Mouse (Mus musculus): ENCODE results near the gene Ctsg.
"Not testable (repeated sequence)": the region's sequence is repeated elsewhere in the genome, so short reads cannot be mapped to it uniquely, and the experiment has no call there.

Ctsg gene

GRCm38 (mm10) chr14:56102386-56102785, at the start of gene Ctsg:
Gene Ctsg (minus strand): TSS chr14:56102574.
- no peak for DNase-seq (ENCODE audit: extremely low read depth, low read depth, low spot score)

- not testable (repeated sequence) for DNase-seq (ENCODE audit: extremely low read depth, low read depth, low spot score)
Measured at GRCm38 (mm10) chr14:56133675-56134074, 31.3 kb upstream of the Ctsg start.

- not testable (repeated sequence) for DNase-seq (ENCODE audit: extremely low read depth, low read depth, low spot score)
Measured at GRCm38 (mm10) chr14:56132508-56132907, 30.1 kb upstream of the Ctsg start, which contains the start of gene Gzmd. Gene Gzmd (minus strand): TSS chr14:56132608.

DNA sequence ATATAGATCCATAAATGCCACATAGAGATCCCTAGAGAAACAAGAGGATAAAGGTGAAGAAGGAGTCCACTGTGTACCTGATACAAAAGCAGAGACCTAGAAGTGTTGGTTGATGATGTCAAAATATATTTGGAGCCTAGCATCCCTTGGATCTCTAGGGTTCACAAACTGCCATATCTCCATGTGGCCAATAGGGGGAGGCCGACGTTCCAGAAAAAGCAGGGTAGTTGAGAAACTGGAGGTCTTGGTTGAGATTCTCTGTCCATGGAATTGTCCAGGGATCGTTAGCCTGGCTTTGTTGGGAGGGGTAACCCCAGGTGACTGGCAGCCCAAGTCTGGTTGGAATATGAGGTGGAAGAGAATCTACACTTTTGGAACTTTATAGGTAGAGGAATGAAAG, 26.0 kb upstream of the Ctsg start:
- DNase-seq (ENCODE audit: extremely low read depth, low read depth, low spot score): no peak

DNA sequence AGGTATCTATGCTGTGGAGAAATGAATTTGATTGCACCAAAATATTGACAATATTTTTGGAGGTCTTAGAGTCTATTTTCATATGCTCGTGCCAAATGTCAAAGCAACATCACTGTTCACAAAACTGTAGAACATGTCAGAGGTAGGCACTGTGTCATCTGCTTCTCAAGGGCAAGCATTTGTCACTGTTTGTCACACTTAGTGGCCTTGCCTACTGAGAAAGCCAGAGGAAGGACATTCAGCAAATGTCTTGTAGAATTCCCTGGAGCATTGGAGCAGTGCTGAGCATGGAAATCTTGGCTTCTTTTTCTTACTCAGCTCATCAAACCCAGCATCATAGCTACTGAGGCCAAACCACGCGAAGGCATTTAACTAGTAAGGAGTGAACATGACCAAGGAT, 21.1 kb upstream of the Ctsg start:
- no peak for DNase-seq (ENCODE audit: extremely low read depth, low read depth, low spot score)

- DNase-seq (ENCODE audit: extremely low read depth, low read depth, low spot score): no peak
Measured at GRCm38 (mm10) chr14:56120525-56120924, 18.2 kb upstream of the Ctsg start, which contains the start of gene Gzme. Gene Gzme (minus strand): TSS chr14:56120625.

GRCm38 (mm10) chr14:56115531-56116310, 13.3 kb upstream of the Ctsg start:
- not testable (repeated sequence) for DNase-seq (ENCODE audit: extremely low read depth, low read depth, low spot score)

DNA sequence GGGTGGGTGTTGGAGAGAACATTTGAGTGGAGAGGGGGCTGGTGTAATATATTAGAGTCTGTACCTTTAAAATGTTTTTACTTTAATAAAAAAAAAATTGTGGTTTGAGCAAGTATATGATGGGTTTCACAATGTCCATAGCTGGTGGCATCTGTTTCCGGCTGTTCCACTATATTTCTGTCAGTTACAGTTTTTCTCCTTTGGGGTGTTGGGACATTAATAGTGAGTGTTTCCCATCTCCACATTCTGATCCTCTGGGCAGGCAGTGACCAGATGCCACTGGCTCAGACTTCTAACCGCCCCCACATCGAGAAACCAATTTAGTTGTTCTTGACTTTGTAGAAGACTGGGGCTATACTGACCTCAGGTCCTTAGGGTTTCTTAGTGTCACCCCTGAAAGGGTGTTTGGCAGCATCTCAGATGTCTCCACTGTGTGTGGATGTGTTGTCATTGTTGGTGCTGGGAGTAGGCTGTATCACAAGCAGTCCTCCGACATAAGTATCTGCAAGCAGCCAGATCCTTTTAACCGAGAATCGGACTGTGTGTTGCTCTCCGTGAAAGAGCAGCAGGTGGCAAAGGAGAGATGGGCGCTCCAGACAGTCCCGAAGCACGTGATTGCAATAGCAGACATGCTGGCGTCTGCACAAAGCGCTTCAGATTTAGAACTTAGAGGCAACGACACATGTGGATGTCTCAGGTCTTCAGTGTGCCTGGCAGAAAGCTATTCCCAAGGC, 3.2 kb upstream of the Ctsg start:
- no peak for DNase-seq (ENCODE audit: extremely low read depth, low read depth, low spot score)

DNA sequence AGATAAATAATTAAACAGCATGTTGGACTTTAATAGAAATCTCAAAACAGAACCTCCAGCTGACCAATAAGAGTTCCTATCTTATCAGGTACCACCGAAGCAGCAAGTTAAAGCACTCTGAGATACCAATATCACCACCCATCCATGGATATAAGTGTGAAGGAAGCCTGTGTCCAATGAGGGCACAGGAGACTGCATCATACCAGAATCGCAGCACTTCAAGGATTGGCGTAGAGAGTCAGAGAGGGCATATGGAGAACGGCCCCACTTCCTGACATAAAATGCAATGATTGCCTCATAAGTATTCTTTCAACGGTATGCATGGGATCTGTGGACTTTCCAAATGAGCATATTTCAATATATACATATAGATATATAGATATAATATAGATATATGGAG, 2.6 kb upstream of the Ctsg start:
- DNase-seq (ENCODE audit: extremely low read depth, low read depth, low spot score): no peak

GRCm38 (mm10) chr14:56103452-56103851, 1.1 kb upstream of the Ctsg start:
- no peak for DNase-seq (ENCODE audit: extremely low read depth, low read depth, low spot score)

DNA sequence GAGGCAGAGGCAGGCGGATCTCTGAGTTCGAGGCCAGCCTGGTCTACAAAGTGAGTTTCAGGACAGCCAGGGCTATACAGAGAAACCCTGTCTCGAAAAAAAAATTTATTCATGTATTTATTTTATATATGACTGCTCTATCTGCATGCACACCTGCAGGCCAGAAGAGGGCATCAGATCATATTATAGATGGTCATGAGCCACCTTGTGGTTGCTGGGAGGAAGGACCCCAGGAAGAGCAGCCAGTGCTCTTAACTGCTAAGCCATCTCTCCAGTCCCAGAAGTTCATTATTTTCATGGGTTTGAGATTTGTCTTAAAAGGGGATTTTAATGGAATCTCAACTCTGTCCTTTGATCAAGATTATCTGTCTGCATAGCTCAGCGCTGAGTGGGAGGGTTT, 3.4 kb downstream of the Ctsg start:
- no peak for DNase-seq (ENCODE audit: extremely low read depth, low read depth, low spot score)

DNA sequence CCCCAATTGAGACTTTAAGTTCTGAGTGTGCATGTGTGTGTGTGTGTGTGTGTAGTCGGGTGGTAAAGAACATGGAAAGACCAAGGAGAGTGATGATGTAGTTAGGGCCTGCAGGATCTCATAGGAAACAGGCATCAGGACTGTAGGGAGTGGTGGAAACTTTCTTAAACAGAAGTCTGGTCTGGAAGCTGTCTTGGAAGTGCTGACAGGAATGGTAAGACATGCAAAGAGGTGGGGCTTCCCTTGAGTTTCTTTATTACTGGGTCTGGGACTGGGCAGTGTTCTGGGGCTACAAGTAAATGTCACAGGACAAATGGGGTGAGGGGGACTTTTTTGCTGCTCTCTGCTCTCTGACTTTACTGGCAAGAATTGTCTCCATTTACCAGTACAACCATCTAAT, 4.8 kb downstream of the Ctsg start:
- DNase-seq (ENCODE audit: extremely low read depth, low read depth, low spot score): no peak

DNA sequence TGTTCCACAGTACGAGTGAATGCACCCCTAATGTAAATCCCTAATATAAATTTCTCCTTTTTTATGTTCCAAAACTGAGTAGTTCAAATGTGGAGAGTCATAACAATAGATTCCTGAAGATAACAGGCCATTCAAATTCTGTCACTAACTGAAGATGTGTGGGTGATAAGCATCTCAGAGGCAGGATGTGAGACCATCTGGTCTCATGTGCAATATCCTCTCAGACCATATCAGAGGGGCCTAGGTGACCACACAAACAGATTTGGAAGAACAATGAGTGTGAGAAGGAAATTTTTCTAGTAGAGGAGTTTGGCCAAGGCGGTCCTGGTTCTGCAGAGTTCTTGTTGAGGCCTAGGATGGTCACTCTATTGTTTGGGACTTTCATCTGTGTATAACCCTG, 9.0 kb downstream of the Ctsg start:
- DNase-seq (ENCODE audit: extremely low read depth, low read depth, low spot score): no peak

- DNase-seq (ENCODE audit: extremely low read depth, low read depth, low spot score): no peak
Measured at GRCm38 (mm10) chr14:56086711-56087110, 15.7 kb downstream of the Ctsg start.

- no peak for DNase-seq (ENCODE audit: extremely low read depth, low read depth, low spot score)
Measured at GRCm38 (mm10) chr14:56085167-56085566, 17.2 kb downstream of the Ctsg start, which contains the start of gene Mcpt8. Gene Mcpt8 (minus strand): TSS chr14:56085273.

- DNase-seq (ENCODE audit: extremely low read depth, low read depth, low spot score): no peak
Measured at GRCm38 (mm10) chr14:56082016-56082415, 20.4 kb downstream of the Ctsg start.

DNA sequence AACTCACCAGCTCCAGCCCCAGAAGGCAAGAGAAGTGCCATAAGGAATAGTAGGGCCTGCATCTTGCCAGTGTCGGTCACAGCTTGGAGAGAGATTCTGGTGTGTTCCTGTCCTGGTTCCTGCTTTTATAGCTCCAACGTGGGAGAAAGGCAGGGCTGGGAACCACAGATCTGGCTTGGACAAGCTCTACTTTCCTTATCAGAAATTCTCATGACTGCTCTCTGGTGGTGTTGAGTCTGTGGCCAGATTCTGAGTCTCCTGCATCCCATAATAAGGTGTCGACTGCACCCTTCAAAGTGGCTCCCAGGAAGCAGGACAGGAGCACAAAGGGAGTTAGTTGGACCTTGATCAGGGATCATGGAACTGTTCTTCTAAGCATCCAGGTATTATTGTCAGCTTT, 40.2 kb downstream of the Ctsg start, which contains the start of gene Mcpt4:
TSS of gene Mcpt4 (minus strand) at position 101 of the 400 bp plus-strand sequence.
- DNase-seq (ENCODE audit: extremely low read depth, low read depth, low spot score): not testable (repeated sequence)

GRCm38 (mm10) chr14:56057722-56058121, 44.7 kb downstream of the Ctsg start:
- DNase-seq (ENCODE audit: extremely low read depth, low read depth, low spot score): no peak

DNA sequence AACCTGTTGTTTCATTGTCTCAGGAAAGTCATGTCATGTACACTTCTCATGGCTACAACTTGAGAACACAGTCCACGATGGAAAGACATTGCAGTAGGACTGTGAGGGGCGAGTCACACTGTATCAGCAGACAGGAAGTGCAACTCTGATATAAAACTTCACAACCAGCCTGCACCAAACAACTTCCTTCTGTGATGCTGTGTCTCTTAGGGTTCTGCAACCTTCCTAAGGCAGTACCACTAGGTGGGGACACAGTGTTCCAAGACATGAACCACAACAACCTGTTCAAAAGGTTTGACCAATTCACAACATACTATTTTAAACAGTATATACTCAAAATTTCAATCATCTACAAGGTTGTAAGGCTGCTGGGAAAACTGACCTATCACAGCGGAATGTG, 47.0 kb downstream of the Ctsg start:
- no peak for DNase-seq (ENCODE audit: extremely low read depth, low read depth, low spot score)

All from fat pad, adult 2 months (tissue).